Mouse (Mus musculus) right cerebral cortex, postnatal 25 days (tissue): ENCODE measurements around the gene Cpne8.
"Not testable (repeated sequence)": the region's sequence is repeated elsewhere in the genome, so short reads cannot be mapped to it uniquely, and the experiment has no call there.

ENCODE experiments used
- DNase-seq: peaks from one replicate; pipeline ENCODE4 v3.0.0; 2022

The Cpne8 gene

DNA sequence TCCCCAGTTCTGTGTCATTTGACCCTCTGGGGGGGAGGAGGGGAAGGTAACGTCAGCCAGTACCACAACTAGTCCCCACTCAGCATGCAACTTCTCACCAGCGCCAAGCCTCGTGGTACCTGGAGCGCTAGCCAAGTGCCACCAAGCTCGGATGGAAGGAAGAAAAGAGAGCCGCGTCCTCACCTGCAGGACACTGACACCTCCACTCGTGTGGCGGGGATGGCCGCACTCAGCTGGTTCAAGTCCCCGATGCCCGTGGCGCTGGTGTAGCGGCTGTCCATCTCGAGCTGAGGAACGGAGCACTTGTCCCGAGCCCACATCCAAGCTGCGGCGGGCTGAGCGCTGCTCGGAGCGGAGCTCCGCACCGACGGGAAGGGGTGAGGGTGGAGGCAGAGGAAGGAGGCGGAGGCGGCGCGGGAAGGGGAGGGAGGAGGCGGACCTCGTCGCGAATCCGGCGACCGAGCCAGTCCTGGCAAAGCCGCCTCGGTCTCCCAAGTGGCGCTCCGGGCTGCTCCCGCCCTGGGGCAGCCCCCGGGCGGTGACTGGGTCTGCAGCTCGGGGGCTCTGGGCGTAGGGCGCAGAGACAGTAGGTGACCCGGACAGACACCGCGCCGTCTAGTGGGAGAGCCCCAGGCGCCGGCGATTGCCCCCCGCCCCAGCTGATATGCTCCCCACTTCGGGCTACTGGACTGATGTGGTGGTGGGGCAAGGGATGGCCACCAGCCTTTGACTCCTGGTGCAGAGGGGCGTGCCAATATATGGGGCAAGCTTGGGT, at the start of gene Cpne8:
Gene Cpne8, minus strand, starts transcription at position 448 of the 775 bp plus-strand sequence.
- DNase-seq, result peak; percentile 65

GRCm38 (mm10) chr15:90717717-90718116, 38.5 kb upstream of the Cpne8 start:
- no peak for DNase-seq

- no peak for DNase-seq
Measured at GRCm38 (mm10) chr15:90709296-90709695, 30.1 kb upstream of the Cpne8 start.

DNA sequence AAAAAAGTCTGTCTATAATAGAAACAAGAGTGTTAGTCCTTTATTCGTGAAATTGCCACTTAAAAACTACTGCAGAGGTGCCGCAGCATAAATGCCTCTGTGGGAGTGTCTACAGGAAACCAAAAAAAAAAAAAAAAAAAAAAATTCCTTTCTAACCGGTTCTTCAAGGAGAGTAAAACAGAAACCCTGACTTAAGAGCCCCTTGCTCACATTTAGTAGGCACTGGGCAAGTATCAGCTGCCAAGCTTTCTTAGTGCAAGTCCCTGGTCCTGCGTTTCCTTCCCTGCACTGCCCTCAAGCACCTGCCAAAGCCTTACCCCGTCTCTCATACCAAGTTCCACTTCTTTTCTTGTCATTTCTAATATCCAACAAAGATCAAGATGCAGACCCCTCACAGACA, 25.1 kb upstream of the Cpne8 start:
- DNase-seq, result no peak

DNA sequence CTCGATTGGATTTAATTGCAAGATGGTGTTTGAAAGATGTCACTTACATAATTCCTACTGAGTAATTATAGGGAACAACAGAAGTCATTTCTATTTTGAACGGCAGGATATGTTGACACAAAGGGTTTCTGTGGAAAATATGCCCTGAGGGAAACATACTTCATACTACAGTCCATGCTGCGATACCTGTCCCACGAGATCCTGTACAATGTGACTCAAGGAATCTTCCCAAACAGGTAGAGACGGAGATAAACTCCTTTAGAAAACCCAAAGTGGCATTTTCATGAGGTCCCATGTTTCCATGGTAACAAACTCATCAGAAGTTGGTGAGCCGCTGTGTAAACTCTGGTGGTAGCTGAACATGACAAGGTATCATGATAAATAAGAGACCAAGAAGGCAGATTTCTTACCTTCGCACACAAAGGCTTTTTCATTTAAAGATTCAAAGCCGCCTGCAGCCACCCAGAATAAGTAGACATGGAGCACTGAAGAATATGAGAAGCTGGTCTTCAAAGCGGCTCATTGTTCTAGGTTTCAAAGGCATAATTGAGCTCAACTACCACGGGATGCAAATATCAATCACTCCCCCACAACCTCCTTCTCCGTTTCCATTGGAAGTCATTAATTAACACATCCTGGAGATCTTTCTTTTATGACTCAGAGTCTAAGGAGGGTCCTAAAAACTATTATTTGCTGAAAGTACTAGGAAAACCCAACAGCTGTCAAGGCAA, 24.4 kb upstream of the Cpne8 start:
- DNase-seq, result no peak

- no peak for DNase-seq
Measured at GRCm38 (mm10) chr15:90686770-90687169, 7.5 kb upstream of the Cpne8 start.

DNA sequence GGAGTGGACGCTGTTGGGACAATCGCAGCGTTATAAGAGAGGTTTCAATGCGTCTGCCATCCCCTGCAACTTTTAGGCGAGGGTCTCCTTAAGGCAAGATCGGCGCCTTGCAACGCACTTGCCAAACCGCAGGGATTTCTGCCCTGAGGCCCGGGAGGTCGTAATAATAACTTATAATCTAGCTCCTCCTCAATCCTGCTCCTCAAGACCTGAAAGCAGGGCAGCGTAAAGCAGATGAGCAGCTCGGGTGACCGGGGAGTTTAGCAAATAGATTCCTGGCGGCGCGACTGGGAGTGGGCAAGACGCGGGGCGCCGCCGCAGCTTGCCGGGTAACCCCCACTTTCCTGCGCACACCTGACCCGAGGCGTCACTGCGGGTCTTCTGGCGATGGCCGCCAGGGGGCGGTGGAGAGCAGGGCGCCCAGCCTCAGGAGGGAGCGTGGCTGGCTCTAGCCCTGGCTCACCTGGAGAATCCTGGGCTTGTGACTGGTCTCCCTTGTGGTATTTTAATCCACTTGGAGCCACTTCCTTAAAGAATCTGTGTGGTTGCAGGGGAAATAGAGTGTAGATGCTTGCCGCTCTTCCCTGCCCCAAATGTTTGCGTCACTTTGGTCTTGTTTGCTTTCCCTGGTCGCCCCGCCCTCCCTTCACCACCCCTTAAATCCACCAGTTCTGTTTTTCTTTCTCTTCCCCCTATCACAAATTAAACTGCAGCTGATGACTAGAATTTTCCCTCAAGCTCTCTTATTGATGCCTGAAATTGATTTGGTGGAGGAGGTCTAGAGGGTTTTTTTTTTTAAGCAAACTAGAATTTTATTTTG, 738 bp upstream of the Cpne8 start:
- DNase-seq, result peak; percentile 66

DNA sequence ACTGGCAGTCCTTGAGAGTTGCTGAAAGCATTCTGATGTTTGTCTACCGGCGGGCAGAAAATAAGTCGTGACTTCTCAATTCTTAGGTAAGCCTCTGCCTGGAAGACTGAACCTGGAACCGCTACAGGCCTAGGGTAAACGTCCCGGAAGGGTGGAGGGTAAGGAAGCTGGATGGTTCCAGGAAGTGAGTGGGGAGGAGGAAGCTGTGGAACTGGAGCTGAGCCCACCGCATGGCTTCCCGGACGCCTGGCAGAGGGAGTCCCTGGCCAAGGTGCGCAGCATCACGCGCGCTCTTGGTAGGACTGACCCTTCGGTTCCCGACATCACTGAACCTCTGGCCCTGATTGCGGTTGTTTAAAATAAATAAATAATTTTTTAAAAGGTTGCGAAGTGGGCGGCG, 744 bp downstream of the Cpne8 start:
- peak; percentile 30 for DNase-seq

- DNase-seq, result no peak
Measured at GRCm38 (mm10) chr15:90669494-90669893, 9.7 kb downstream of the Cpne8 start.

DNA sequence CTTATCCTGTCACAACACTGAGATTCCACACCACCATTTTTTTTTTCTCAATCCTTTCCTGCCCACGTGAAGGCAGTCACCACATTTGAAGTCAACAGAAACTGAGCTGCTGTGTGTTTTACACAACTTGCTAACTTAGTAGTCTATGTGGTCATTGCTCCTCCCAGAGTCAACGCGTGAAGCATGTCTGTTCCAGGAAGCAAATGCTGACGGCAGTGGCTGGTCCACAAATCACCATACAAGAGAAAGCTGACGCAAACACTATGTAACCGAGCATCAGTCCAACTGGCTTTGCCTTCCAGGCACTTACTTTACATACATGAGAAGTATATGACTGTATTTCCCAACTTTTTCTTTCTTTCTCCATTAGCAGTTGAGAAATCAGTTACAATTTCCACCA, 12.3 kb downstream of the Cpne8 start:
- no peak for DNase-seq

DNA sequence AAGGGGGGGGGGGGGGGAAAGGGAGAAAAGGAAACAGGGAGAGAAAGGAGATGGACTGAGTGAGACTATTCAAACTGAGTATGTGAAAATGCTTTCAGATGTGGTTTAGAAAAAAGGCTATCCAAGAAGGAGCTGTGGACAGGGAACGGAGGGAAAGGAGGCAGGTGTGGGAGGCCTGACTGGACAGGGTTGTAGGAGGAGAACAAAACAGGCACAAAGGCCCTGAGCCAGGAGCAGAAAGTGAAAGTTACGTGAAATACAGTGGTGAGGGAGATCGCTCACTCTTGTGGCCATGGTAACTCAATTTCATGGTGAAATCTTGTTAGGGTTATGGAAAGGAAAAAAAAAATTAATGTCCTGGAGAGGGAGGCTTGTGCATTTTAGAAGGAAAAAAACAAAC, 14.6 kb downstream of the Cpne8 start:
- DNase-seq, result no peak

GRCm38 (mm10) chr15:90663631-90664030, 15.6 kb downstream of the Cpne8 start:
- no peak for DNase-seq

DNA sequence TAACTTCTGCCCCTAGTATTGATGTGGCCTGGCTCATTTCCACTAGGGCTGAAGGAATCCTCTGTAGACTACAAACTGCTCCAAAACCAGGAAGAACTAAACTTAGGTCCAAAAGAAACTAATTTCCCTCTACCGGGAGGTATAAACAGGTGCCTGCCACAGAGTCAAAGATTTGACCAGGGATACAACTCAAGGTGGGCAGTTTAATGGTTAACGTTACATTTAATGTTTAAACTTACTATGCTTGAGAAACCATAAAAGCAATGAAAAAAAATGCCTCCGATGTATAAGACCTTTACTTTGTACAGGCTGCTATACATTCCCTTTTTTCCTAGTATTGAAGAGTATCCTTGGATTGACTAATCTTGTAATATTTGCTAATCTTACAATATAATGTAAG, 18.5 kb downstream of the Cpne8 start:
- no peak for DNase-seq

DNA sequence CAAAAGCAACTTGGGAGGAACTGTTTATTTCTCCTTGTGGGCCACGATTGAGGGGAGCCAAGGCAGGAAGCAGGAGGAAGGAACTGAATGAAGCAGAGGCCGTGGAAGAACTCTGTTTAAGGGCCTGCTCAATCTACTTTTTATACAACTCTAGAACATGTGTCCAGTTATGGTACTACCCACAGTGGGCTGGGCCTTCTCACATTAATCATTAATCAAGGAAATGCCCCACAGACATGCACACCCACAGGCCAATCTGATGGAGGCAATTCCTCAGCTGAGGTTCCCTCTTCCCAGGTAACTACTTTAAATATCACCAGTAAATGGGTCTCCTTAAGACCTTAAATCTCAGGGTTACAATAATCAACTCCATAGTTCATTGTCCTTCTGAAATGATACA, 21.2 kb downstream of the Cpne8 start:
- DNase-seq, result no peak

GRCm38 (mm10) chr15:90656521-90656920, 22.7 kb downstream of the Cpne8 start:
- no peak for DNase-seq

DNA sequence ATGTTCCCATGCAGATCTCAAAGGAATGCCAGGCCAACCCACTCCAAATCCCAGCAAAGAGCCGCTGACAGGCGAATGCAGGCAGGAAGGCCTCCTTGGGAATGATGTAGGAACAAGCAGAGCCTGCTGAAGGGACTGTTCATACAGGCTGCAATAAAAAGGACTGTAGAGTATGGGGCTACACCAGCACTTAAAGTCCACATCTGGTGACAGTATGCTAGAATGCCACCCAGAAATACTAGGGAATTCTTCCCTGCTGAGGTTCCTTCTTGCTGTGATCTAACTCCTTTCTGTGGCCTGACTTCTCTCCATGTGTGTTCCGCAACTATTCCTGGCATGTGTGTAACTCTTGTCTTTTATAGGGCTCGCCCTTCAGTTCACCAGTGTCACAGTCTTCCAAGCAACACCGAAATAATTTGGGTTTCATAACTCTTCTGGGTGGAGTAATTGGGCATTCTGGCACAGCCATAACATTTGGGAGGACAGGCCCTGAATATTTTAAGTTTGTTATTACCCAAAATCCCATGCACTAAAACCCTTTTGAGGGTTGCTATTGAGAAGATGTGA, 32.1 kb downstream of the Cpne8 start:
- no peak for DNase-seq

- no peak for DNase-seq
Measured at GRCm38 (mm10) chr15:90646326-90646725, 32.9 kb downstream of the Cpne8 start.

- DNase-seq, result no peak
Measured at GRCm38 (mm10) chr15:90645828-90646227, 33.4 kb downstream of the Cpne8 start.

DNA sequence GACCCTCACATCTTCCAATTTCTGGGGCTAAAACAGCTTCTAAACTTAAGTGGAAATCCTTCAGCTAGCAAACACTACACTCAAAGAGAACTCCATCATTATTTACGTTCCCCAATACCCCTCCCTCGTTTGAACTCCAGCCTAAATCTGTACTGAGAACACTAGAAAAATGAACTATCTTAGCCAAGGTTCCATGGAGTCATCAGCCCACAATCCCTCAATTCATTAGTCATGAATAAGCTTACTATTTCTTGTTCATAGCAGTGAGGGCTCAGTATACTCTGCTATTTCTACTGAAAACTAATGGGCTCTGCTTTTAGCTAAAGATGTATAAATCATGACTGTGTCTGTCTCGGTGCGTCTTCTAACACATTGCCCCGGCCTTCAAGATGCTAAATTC, 55.0 kb downstream of the Cpne8 start:
- no peak for DNase-seq

- no peak for DNase-seq
Measured at GRCm38 (mm10) chr15:90622005-90622404, 57.2 kb downstream of the Cpne8 start.

DNA sequence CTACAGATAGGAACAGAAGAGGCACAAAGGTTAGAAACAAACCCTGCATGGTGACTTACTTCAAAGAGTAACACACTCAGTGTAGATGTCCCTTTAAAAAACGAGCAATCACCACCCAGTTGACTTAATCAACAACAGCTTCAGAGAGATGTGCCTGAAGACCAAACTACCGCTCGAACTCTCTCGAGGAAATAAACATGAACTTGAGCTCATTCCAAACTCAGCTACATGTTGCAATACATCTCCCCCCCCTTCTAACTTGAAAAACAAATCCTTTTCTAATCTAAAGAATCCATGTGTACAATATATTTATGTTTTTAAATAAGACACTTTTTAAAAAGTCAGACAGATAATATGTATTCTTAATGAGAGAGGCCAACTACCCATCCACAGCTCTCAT, 59.5 kb downstream of the Cpne8 start:
- no peak for DNase-seq

DNA sequence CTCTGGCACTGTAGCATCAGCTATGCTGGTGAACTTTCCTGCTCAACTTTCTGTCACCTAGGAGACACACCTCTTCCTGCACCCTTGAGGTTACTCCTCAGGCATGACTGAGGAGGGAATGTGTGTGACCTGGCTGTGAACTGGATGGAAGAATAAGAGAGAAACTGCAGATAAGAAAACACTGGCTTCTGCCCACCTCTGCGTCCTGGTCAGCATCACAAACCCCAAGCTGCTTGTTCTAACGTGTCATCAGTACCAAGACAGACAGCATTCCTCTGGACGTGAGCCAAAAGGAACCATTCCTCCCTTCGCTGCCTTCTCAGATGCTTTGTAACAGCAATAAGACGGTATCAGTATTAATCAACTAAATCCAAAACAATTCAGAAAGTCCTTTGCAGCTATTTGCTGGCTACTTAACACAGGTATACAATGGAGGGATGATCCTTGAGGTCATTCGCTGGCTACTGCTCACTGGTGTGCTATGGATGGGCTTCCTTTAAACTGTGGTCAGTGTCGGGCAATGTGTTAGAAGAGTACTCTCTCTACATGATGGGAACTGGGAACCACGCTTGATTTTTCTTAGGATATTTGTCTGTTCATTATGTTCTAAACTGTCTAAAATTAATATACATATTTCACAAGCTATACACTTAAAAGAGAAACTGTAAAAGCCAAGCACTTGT, 63.0 kb downstream of the Cpne8 start:
- no peak for DNase-seq

DNA sequence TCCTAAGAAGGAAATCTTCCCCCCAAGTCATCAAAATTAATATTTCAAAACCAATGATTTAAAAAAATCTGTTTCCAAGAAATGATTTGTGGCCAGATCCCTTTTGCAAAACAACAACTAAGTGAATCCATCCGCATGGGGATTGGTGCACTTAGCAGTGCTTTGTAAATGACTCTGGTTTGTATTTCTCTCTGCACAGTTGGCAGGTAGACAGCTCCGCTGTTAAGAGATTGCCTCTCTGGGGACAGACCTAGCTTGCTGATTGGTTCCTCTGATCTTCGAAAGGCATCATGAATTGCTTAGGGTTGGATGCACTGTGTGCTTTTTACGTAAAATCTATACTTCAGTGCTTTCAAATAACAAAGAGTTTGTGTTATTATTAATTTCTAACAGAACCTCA, 68.5 kb downstream of the Cpne8 start:
- DNase-seq, result not testable (repeated sequence)
